Mouse (Mus musculus): ENCODE results near the gene Usp30. TPM values are rescaled to one million over a fixed set of nuclear protein-coding genes. Genes with fewer than 3 reads are reported as not detected.

Usp30 gene
- total and polyA plus RNA-seq, 3 experiments: 12.8 to 21.1 TPM; not detected in 1

DNA sequence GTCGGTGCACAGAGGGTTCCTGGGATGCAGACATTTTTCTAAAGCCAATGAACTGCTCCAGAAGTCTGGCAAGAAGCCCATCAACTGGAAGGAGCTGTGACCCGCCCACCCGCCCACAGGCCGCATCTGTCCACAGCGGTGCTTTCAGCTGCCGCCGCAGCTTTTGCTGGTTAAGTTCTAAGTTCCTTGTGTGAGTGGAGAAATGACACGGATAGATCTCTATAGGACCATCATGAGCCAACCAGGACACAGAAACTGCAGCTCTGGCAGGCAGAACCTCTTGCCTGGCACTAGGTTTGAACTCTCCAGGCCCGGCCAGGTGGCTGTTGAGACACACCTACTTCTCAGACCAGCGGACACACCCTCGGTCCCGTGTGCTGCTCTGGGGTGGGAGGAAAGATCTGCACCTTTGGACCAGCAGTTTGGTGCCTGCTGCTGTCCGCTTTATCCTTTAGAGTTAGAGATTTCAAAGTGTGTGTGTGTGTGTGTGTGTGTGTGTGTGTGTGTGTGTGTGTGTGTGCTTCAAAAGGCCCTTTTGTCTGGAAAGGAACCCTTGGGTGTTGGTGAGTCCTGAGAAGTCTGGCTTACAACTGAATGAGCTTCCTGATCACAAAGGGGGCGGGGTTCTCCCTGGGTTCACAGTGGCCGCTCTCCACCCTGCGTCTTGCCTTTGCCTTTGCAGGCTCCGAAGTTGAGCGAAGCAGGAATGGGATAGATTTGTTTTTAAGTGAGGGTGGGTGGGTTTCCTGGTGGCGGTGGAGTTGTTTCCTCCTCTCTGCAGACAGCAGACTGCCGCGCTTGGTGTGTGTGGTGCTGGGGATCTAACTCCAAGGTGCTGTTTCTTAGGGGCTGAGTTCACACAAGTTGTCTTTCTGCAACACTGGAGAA, 73.3 kb downstream of the Usp30 start:
- TF ChIP-seq TAL1 (IDR thresholded peaks at IDR 0.05; ENCODE audit: low read length) (no peak), MXI1 (IDR thresholded peaks at IDR 0.05; ENCODE audit: low read depth, low read length) (no peak), EP300 (IDR thresholded peaks at IDR 0.05; ENCODE audit: low read depth in 1 of 2, low read length in 2 of 2) (no peak), NRF1 (IDR thresholded peaks at IDR 0.05; ENCODE audit: insufficient read depth, low read depth, low read length, poor library complexity, severe bottlenecking) (no peak), CTCF (IDR thresholded peaks at IDR 0.05 in 2 of 3, conservative IDR thresholded peaks at IDR 0.05 in 1 of 3; ENCODE audit: control insufficient read depth in 1 of 3, insufficient read depth in 1 of 3, low read depth in 2 of 3, low read length in 3 of 3, poor library complexity in 1 of 3, severe bottlenecking in 1 of 3) (no peak), ZMIZ1 (IDR thresholded peaks at IDR 0.05; ENCODE audit: low read depth, low read length) (no peak), TCF12 (IDR thresholded peaks at IDR 0.05; ENCODE audit: low read depth, low read length) (no peak), RAD21 (IDR thresholded peaks at IDR 0.05; ENCODE audit: low read depth, low read length) (no peak), TBP (IDR thresholded peaks at IDR 0.05; ENCODE audit: low read depth, low read length) (no peak), USF1 (IDR thresholded peaks at IDR 0.05; ENCODE audit: low read depth, low read length) (no peak), ETS1 (IDR thresholded peaks at IDR 0.05; ENCODE audit: low read depth, low read length) (no peak), NELFE (IDR thresholded peaks at IDR 0.05; ENCODE audit: low read depth, low read length) (no peak), KAT2A (conservative IDR thresholded peaks at IDR 0.05; ENCODE audit: low read depth, low read length) (no peak), CHD2 (IDR thresholded peaks at IDR 0.05; ENCODE audit: low read length) (no peak), GATA1 (IDR thresholded peaks at IDR 0.05; ENCODE audit: low read depth, low read length) (no peak), HCFC1 (IDR thresholded peaks at IDR 0.05; ENCODE audit: low read depth, low read length) (no peak), ZNF384 (IDR thresholded peaks at IDR 0.05; ENCODE audit: low read depth, low read length) (no peak)
- Histone ChIP-seq H3K9me3 (replicated peaks; ENCODE audit: insufficient read depth, low read length) (no peaks in the 10 kb centered on the region), H3K36me3 (ENCODE audit: control insufficient read depth in 1 of 2, insufficient read depth in 2 of 2, low read length in 2 of 2) (peaks cover 0 to 8% of the 10 kb centered on the region in 2 experiments; a peak in 2 of 4 replicates), H3K27me3 (ENCODE audit: control insufficient read depth in 1 of 2, insufficient read depth in 2 of 2, low read length in 2 of 2) (no peaks in the 10 kb centered on the region), H3K4me3 (ENCODE audit: control insufficient read depth in 1 of 2, insufficient read depth in 1 of 2, low read depth in 2 of 2, low read length in 2 of 2) (no peak overlapping the region), H3K79me2 (ENCODE audit: control insufficient read depth, insufficient read depth, low read length, poor library complexity) (no peaks in the 10 kb centered on the region), H3K27ac (ENCODE audit: control insufficient read depth, low read depth, low read length) (no peak overlapping the region), H3K4me1 (ENCODE audit: control insufficient read depth in 1 of 2, insufficient read depth in 2 of 2, low read length in 2 of 2) (peaks cover 6 to 11% of the 10 kb centered on the region in 2 experiments), H3K9ac (ENCODE audit: control insufficient read depth, low read depth, low read length, poor library complexity, severe bottlenecking) (no peak overlapping the region)
- no peak for DNase-seq (ENCODE audit: low read depth, low spot score)

- H3K27ac ChIP-seq (ENCODE audit: control insufficient read depth, low read depth, low read length): no peak overlapping the region
- H3K36me3 ChIP-seq (ENCODE audit: control insufficient read depth in 1 of 2, insufficient read depth in 2 of 2, low read length in 2 of 2): peaks cover 0 to 3% of the 10 kb centered on the region in 2 experiments; a peak in 2 of 4 replicates
- DNase-seq (ENCODE audit: low read depth, low spot score): no peak
- H3K27me3 ChIP-seq (ENCODE audit: control insufficient read depth in 1 of 2, insufficient read depth in 2 of 2, low read length in 2 of 2): no peaks in the 10 kb centered on the region
- H3K79me2 ChIP-seq (ENCODE audit: control insufficient read depth, insufficient read depth, low read length, poor library complexity): no peaks in the 10 kb centered on the region
- peaks cover 2 to 7% of the 10 kb centered on the region in 2 experiments; a peak in 3 of 4 replicates for H3K4me1 ChIP-seq (ENCODE audit: control insufficient read depth in 1 of 2, insufficient read depth in 2 of 2, low read length in 2 of 2)
- TF ChIP-seq CTCF (IDR thresholded peaks at IDR 0.05 in 2 of 3, conservative IDR thresholded peaks at IDR 0.05 in 1 of 3; ENCODE audit: control insufficient read depth in 1 of 3, insufficient read depth in 1 of 3, low read depth in 2 of 3, low read length in 3 of 3, poor library complexity in 1 of 3, severe bottlenecking in 1 of 3) (no peak), ZMIZ1 (IDR thresholded peaks at IDR 0.05; ENCODE audit: low read depth, low read length) (no peak), MAX (IDR thresholded peaks at IDR 0.05; ENCODE audit: low read length) (no peak), USF1 (IDR thresholded peaks at IDR 0.05; ENCODE audit: low read depth, low read length) (no peak), GABPA (IDR thresholded peaks at IDR 0.05; ENCODE audit: low read depth, low read length) (no peak), UBTF (IDR thresholded peaks at IDR 0.05; ENCODE audit: borderline replicate concordance, insufficient read depth, low read depth, low read length) (no peak), MYC (IDR thresholded peaks at IDR 0.05; ENCODE audit: low read depth, low read length) (no peak), POLR2AphosphoS2 (IDR thresholded peaks at IDR 0.05; ENCODE audit: low read length) (no peak), USF2 (IDR thresholded peaks at IDR 0.05; ENCODE audit: borderline replicate concordance in 1 of 2, insufficient read depth in 1 of 2, low read depth in 1 of 2, low read length in 2 of 2) (no peak), BHLHE40 (IDR thresholded peaks at IDR 0.05; ENCODE audit: borderline replicate concordance, low read depth, low read length) (no peak), GATA1 (IDR thresholded peaks at IDR 0.05; ENCODE audit: low read depth, low read length) (no peak), NRF1 (IDR thresholded peaks at IDR 0.05; ENCODE audit: insufficient read depth, low read depth, low read length, poor library complexity, severe bottlenecking) (no peak), ETS1 (IDR thresholded peaks at IDR 0.05; ENCODE audit: low read depth, low read length) (no peak), ZC3H11A (IDR thresholded peaks at IDR 0.05; ENCODE audit: low read depth, low read length) (no peak), HCFC1 (IDR thresholded peaks at IDR 0.05; ENCODE audit: low read depth, low read length) (no peak), ZKSCAN1 (IDR thresholded peaks at IDR 0.05; ENCODE audit: low read depth, low read length) (no peak), CHD2 (IDR thresholded peaks at IDR 0.05; ENCODE audit: low read length) (no peak)
- H3K9me3 ChIP-seq (replicated peaks; ENCODE audit: insufficient read depth, low read length): no peaks in the 10 kb centered on the region
- no peak overlapping the region for H3K9ac ChIP-seq (ENCODE audit: control insufficient read depth, low read depth, low read length, poor library complexity, severe bottlenecking)
- H3K4me3 ChIP-seq (ENCODE audit: control insufficient read depth in 1 of 2, insufficient read depth in 1 of 2, low read depth in 2 of 2, low read length in 2 of 2): no peak overlapping the region
Measured at GRCm38 (mm10) chr5:114139175-114139574, 73.9 kb downstream of the Usp30 start.

Measured in MEL (cell line).